Mouse (Mus musculus): ENCODE results near the gene Tubb2a.

DNA sequence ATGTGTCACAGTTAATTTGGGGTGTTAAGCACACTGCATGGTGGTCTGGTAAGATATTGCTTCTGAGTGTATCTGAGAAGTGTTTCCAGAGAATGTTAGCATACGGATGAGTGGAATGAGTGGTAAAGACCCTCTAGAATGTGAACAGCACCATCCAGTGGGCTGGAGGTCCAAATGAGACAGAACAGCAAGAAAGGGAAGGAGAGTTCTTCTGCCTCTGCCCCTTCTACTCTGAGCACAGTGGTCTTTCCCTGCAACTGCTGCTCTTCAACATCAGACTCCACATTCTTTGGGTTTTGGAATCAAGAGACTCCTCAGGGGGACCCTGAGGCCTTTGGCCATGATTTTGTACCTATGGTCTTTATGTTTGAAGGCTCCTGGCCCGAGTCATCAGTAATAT is 28.4 kb upstream of the Tubb2a start:
- TF ChIP-seq POLR2A (IDR thresholded peaks at IDR 0.05; ENCODE audit: extremely low read depth, insufficient read depth, low read length) (no peak), CTCF (IDR thresholded peaks at IDR 0.05; ENCODE audit: extremely low read depth, insufficient read depth, low read length) (no peak)
